Mouse (Mus musculus) forebrain, postnatal 0 days (tissue): ENCODE measurements around the gene Gzmk. TPM values are rescaled to one million over a fixed set of nuclear protein-coding genes. Genes with fewer than 3 reads are reported as not detected.
A peak's percentile ranks its signal among the peaks of the same experiment; 100 is the strongest.

Experiments used
- ATAC-seq: fragments of 200-750 bp; cut with Nextera tagmentation; 2 replicates; pipeline ENCODE4 v1.8.0; 2017; ENCODE audit warnings: mild to moderate bottlenecking, moderate library complexity
- DNase-seq: peaks from one replicate; pipeline ENCODE4 v3.0.0-alpha.2; 2015
- H3K27ac ChIP-seq: fragments of 300-500 bp; sonication (generic); 2 replicates; pipeline ENCODE4 v1.5.1; 2014; ENCODE audit warnings: low read depth, mild to moderate bottlenecking, antibody characterized with exemption, low read length, moderate library complexity, mixed read lengths
- H3K27me3 ChIP-seq: fragments of 300-500 bp; sonication (generic); 2 replicates; pipeline ENCODE4 v1.6.1; 2014; ENCODE audit warnings: mild to moderate bottlenecking, low read length, mixed read lengths; ENCODE audit not compliant: insufficient read depth
- H3K36me3 ChIP-seq: fragments of 300-500 bp; sonication (generic); 2 replicates; pipeline ENCODE4 v1.6.1; 2014; ENCODE audit warnings: mild to moderate bottlenecking, moderate library complexity; ENCODE audit not compliant: insufficient read depth
- H3K4me1 ChIP-seq: fragments of 300-500 bp; sonication (generic); 2 replicates; pipeline ENCODE4 v1.6.1; 2014; ENCODE audit warnings: antibody characterized with exemption; ENCODE audit not compliant: insufficient read depth
- H3K4me2 ChIP-seq: fragments of 300-500 bp; sonication (generic); 2 replicates; pipeline ENCODE4 v1.6.1; 2014; ENCODE audit warnings: low read depth, mild to moderate bottlenecking, moderate library complexity
- H3K4me3 ChIP-seq: fragments of 300-500 bp; sonication (generic); 2 replicates; pipeline ENCODE4 v1.5.1; 2014; ENCODE audit warnings: low read depth, low read length, mixed read lengths
- H3K9ac ChIP-seq: fragments of 300-500 bp; sonication (generic); 2 replicates; pipeline ENCODE4 v1.6.1; 2014; ENCODE audit warnings: mild to moderate bottlenecking
- H3K9me3 ChIP-seq: fragments of 300-500 bp; sonication (generic); 2 replicates; pipeline ENCODE4 v1.6.1; 2016; ENCODE audit warnings: low read length
- CTCF ChIP-seq: sonication (generic); IDR thresholded peaks from 2 replicates; pipeline ENCODE4 v1.5.1; 2016; ENCODE audit warnings: antibody characterized with exemption, control low read depth, low read depth
- WGBS: fragments of 180-500 bp; shearing (Covaris S2); extraction: QIAGEN DNeasy Blood & Tissue Kit; methylation state at CpG from one replicate; pipeline ENCODE4 v1.1.7; 2014; 5-methylcytosine and 5-hydroxymethylcytosine counted together
- polyA plus RNA-seq: library from polyadenylated mRNA; unstranded; fragments of >200 nt; fragmentation: Nextera tagmentation; extraction: Ambion mirVana; gene quantifications from 2 replicates; pipeline ENCODE4 v1.2.1, GENCODE M21; 2015
- total RNA-seq: library from RNA; depleted of rRNA; stranded (reverse); fragments of >200 nt; gene quantifications from 2 replicates; pipeline ENCODE4 v1.2.3, GENCODE M21; 2014; rRNA removed

The Gzmk gene
- total and polyA plus RNA-seq, 2 experiments from 2014 or later, result not detected

GRCm38 (mm10) chr13:113139597-113139996 lies 86.1 kb downstream of the Gzmk start:
- peak; percentile 33 for TF ChIP-seq CTCF
- H3K4me1 ChIP-seq, result no peaks in the 10 kb centered on the region
- WGBS, result 92% methylated on average over 1 of the region's 1 CpGs
- no peak for ATAC-seq
- DNase-seq, result peak; percentile 2
- no peaks in the 10 kb centered on the region for H3K36me3 ChIP-seq
- H3K27ac ChIP-seq, result no peak overlapping the region
- no peaks in the 10 kb centered on the region for H3K27me3 ChIP-seq
- H3K9ac ChIP-seq, result no peak overlapping the region
- H3K4me2 ChIP-seq, result no peak overlapping the region
- H3K9me3 ChIP-seq, result no peaks in the 10 kb centered on the region
- H3K4me3 ChIP-seq, result no peak overlapping the region

- H3K27me3 ChIP-seq, result no peaks in the 10 kb centered on the region
- H3K36me3 ChIP-seq, result no peaks in the 10 kb centered on the region
- H3K9me3 ChIP-seq, result no peaks in the 10 kb centered on the region
- 53% methylated on average over 1 of the region's 1 CpGs for WGBS
- no peak overlapping the region for H3K27ac ChIP-seq
- H3K4me3 ChIP-seq, result no peak overlapping the region
- no peak for TF ChIP-seq CTCF
- H3K9ac ChIP-seq, result no peak overlapping the region
- no peak overlapping the region for H3K4me2 ChIP-seq
- ATAC-seq (peak; percentile 94), DNase-seq (peak; percentile 60)
- H3K4me1 ChIP-seq, result no peaks in the 10 kb centered on the region
Measured at GRCm38 (mm10) chr13:113129974-113130373, 95.7 kb downstream of the Gzmk start.

Other genes with a start within 250 kb of the Gzmk start
- 3.0 and 6.8 TPM in 2 replicates for gene Ccno, start 238.1 kb downstream of the Gzmk start, total RNA-seq
- 2.6 and 3.3 TPM in 2 replicates for gene Ccno, start 238.1 kb downstream of the Gzmk start, polyA plus RNA-seq
- gene Mcidas, start 232.1 kb downstream of the Gzmk start, total RNA-seq, result 0.85 and 1.8 TPM in 2 replicates
- gene Mcidas, start 232.1 kb downstream of the Gzmk start, polyA plus RNA-seq, result 0.75 and 1.9 TPM in 2 replicates
- gene Cdc20b, start 190.8 kb downstream of the Gzmk start, total RNA-seq, result 1.0 and 1.8 TPM in 2 replicates
- 0.31 and 0.97 TPM in 2 replicates for gene Cdc20b, start 190.8 kb downstream of the Gzmk start, polyA plus RNA-seq
- gene Gpx8, start 179.5 kb downstream of the Gzmk start, total RNA-seq, result 27.3 and 28.3 TPM in 2 replicates
- gene Gpx8, start 179.5 kb downstream of the Gzmk start, polyA plus RNA-seq, result 41.7 and 47.6 TPM in 2 replicates
- 0.62 TPM in 1 of 2 replicates, not detected in the other for gene Gzma, start 124.9 kb downstream of the Gzmk start, total RNA-seq
- 0.18 TPM in 1 of 2 replicates, not detected in the other for gene Gzma, start 124.9 kb downstream of the Gzmk start, polyA plus RNA-seq
- gene Esm1, start 16.2 kb downstream of the Gzmk start, total RNA-seq, result 0.31 and 1.5 TPM in 2 replicates
- 0.88 and 1.4 TPM in 2 replicates for gene Esm1, start 16.2 kb downstream of the Gzmk start, polyA plus RNA-seq
- 1.2 and 1.5 TPM in 2 replicates for gene BC067074, start 67.3 kb upstream of the Gzmk start, total RNA-seq
- 0.40 and 0.56 TPM in 2 replicates for gene BC067074, start 67.3 kb upstream of the Gzmk start, polyA plus RNA-seq